Mouse (Mus musculus) forebrain, embryonic 10.5 days (tissue): ENCODE measurements around the gene Nkx1-2. TPM values are rescaled to one million over a fixed set of nuclear protein-coding genes. Genes with fewer than 3 reads are reported as not detected.

ENCODE experiments used
- DNase-seq: peaks from one replicate; pipeline ENCODE4 v3.0.0-alpha.2; 2017; ENCODE audit warnings: low spot score; ENCODE audit errors: extremely low spot score
- H3K27ac ChIP-seq: fragments of 300-500 bp; sonication (generic); 2 replicates; pipeline ENCODE4 v1.5.1; 2016; ENCODE audit warnings: mild to moderate bottlenecking
- H3K27me3 ChIP-seq: fragments of 300-500 bp; sonication (generic); 2 replicates; pipeline ENCODE4 v1.6.1; 2016; ENCODE audit warnings: mild to moderate bottlenecking; ENCODE audit not compliant: poor library complexity, severe bottlenecking
- H3K36me3 ChIP-seq: fragments of 300-500 bp; sonication (generic); replicated peaks from 2 replicates; pipeline ENCODE4 v1.6.1; 2016; ENCODE audit warnings: mild to moderate bottlenecking, moderate library complexity
- H3K4me1 ChIP-seq: fragments of 300-500 bp; sonication (generic); 2 replicates; pipeline ENCODE4 v1.6.1; 2016
- H3K4me3 ChIP-seq: fragments of 300-500 bp; sonication (generic); 2 replicates; pipeline ENCODE4 v1.5.1; 2016; ENCODE audit warnings: mild to moderate bottlenecking, moderate library complexity
- H3K9me3 ChIP-seq: fragments of 300-500 bp; sonication (generic); 2 replicates; pipeline ENCODE4 v1.6.1; 2016; ENCODE audit warnings: mild to moderate bottlenecking, moderate library complexity
- WGBS: fragments of 180-500 bp; shearing (Covaris S2); methylation state at CpG from one replicate; pipeline ENCODE4 v1.1.7; 2016; 5-methylcytosine and 5-hydroxymethylcytosine counted together
- polyA plus RNA-seq: library from polyadenylated mRNA; unstranded; fragments of >200 nt; fragmentation: Nextera tagmentation; extraction: Ambion mirVana; gene quantifications from 2 replicates; pipeline ENCODE4 v1.2.1, GENCODE M21; 2016

The Nkx1-2 gene
- polyA plus RNA-seq = 0.09 and 0.15 TPM in 2 replicates

DNA sequence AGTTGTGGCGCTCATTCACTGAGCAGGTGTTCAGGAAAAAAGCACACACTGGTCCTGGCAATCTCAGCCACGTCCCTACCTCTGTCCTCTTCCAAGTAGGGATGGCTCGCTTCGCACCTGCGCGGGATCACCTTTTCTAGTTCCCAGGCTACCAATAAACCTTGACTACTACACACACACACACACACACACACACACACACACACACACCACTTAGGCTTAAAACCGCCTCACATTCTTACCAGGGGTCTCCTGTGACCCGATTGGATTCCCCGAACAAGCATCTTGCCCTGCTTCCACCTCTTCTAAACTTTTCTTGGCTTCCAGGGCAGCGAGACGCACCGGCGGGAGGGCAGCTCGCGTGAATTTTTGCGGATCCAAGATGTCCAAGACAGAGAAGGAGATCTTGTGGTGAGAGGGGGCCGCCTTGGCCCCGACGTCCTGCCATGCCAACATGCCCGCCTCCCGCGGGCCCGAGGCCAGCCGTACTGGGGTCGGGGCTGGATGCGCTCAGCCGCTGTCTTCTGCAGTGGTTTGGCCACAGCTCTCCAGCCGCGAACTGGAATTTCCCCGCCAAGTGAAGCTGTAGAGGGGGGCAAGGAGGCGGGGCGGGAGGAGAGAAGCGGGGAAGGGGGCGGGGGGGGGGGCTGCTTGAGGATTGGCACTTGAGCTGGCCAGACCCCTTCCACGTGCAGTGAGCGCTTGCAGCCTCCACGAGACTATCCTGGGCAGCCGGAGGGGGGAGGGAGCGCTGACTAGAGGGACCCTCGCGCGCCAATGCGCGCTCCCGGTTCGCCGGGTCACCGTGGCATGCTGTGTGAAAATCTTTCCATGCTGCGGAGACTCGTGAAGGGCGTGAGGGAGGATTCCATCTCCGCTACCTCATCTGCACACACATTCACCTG, at the start of gene Nkx1-2:
Gene Nkx1-2 (minus strand): TSS at position 567 of the 905 bp plus-strand sequence.
- no peaks in the 10 kb centered on the region for H3K36me3 ChIP-seq
- peak; percentile 38 for DNase-seq
- under 1% methylated on average over 48 of the region's 52 CpGs for WGBS
- H3K9me3 ChIP-seq = no peaks in the 10 kb centered on the region
- H3K4me1 ChIP-seq = peaks cover 48% of the 10 kb centered on the region
- H3K4me3 ChIP-seq = peak within 1 kb of the TSS; percentile 56
- peaks cover 100% of the 10 kb centered on the region for H3K27me3 ChIP-seq
- H3K27ac ChIP-seq = no peak within 1 kb of the TSS

DNA sequence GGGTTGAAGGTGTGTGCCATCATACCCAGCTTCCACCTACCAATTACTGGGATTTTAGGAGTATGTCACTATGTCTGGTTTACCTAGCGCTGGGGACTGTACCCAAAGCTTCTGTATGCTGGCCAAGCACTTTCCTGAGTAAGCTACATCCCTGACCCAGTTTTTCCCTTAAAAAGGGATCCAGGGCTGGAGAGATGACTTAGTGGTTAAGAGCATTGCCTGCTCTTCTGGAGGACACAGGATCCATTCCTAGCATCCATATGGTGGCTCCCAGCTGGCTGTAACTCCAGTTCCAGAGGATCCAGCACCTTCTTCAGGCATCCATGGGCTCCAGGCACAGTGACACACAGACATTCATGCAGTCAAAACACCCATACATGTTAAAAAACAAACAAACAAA, 47.1 kb upstream of the Nkx1-2 start:
- no peak for DNase-seq
- Histone ChIP-seq H3K9me3 (no peaks in the 10 kb centered on the region), H3K27me3 (peaks cover 11% of the 10 kb centered on the region; the same call in 1 of the 2 replicates), H3K36me3 (no peaks in the 10 kb centered on the region), H3K4me1 (peaks cover 11% of the 10 kb centered on the region), H3K4me3 (no peak overlapping the region), H3K27ac (no peak overlapping the region)
- WGBS = 91% methylated on average over 1 of the region's 1 CpGs

DNA sequence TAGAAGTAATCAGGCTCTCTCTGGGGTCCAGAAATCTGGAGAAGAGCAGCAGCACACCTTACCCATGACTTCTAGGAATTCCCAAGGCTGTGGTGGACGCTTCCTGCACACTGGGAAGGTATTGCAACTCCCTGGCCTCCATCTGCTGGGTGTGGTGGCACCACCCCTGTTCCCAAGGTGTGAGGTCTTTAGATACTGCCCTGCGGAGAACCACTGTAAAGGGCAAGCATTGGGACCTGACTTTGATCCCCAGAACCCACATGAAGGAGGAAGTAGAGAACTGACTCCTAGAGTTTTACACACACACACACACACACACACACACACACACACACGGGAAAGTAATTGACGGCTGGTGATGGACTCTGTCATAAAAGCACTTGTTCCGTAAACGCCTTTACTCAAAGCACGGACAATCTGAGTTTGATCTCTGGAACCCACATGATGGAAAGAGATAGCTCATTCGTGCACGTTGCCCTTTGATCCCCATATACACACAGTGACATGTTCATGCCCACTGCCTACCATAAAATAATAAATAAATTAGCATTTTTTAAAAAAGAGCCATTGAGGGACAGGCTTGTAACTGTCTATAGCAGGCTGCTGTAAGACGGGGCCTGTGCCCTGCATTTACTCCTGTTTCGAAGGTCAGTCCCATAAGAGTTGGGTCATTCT, 45.3 kb upstream of the Nkx1-2 start:
- no peaks in the 10 kb centered on the region for H3K9me3 ChIP-seq
- 90% methylated on average over 11 of the region's 11 CpGs for WGBS
- DNase-seq = no peak

GRCm38 (mm10) chr7:132641606-132642005, 42.2 kb upstream of the Nkx1-2 start:
- H3K36me3 ChIP-seq = no peaks in the 10 kb centered on the region
- DNase-seq = no peak
- no peaks in the 10 kb centered on the region for H3K9me3 ChIP-seq
- H3K4me3 ChIP-seq = no peak overlapping the region
- H3K4me1 ChIP-seq = peaks cover 30% of the 10 kb centered on the region
- WGBS = 93% methylated on average over 1 of the region's 1 CpGs
- no peak overlapping the region for H3K27ac ChIP-seq
- peaks cover 40% of the 10 kb centered on the region for H3K27me3 ChIP-seq

More for the DNA sequence above, 45.3 kb upstream of the Nkx1-2 start:
- no peaks in the 10 kb centered on the region for H3K36me3 ChIP-seq
- no peak overlapping the region for H3K4me3 ChIP-seq
- H3K4me1 ChIP-seq = peaks cover 14% of the 10 kb centered on the region
- H3K27me3 ChIP-seq = peaks cover 17% of the 10 kb centered on the region
- H3K27ac ChIP-seq = no peak overlapping the region

DNA sequence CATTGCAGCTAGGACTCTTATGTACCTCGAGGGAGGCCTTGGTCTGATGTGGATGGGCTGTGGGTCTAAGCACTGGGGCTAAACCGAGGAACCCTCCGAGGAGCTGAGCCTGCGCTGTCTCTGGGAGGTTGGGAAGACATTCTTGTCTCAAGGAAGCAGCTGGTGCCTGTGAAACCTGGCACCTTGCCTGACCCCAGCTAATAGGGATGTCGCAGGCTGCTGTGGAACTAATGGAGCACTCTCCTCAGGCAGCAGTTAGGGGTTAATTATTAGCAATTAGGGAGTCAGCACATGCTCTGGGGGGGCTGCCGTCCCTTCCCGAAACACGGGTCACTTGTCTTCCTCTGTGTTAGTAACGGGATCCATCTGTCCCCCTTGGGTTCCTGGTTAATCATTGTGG, 41.5 kb upstream of the Nkx1-2 start:
- Histone ChIP-seq H3K9me3 (no peaks in the 10 kb centered on the region), H3K27me3 (peaks cover 47% of the 10 kb centered on the region), H3K36me3 (no peaks in the 10 kb centered on the region), H3K4me3 (no peak overlapping the region), H3K4me1 (peaks cover 30% of the 10 kb centered on the region), H3K27ac (no peak overlapping the region; the same call in 1 of the 2 replicates)
- 46% methylated on average over 9 of the region's 9 CpGs for WGBS
- DNase-seq = no peak

DNA sequence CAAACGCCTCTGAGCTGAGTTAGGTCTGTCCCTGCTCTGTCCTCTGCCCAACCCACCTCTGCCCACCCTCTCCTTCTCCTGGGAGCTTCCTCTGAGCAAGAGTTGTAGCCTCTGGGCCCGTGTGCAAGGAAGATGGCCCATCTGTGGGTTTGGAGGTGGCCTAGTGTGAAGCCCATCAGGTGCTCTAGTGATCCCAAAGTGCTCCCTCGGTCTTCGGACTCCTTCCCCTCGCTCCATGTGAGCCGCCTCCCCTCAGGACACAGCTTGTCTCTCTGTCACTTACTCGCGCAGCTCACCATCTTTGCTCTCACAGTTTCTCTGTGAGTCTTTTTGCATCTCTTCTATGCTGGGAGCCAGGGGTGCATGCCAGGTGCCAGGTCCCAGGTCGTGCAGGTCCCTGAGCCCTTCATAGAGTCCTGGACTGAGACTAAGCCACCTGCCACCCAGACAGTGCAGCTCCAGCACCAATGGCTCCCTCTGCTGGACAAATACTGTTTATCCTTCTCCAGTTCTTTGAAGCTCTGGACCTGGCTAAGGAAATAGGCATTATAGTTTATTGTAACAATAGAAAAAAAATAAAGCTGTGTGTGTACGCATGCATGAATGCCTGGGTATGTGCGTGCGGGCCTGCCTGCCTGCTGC, 39.1 kb upstream of the Nkx1-2 start:
- Histone ChIP-seq H3K4me3 (no peak overlapping the region), H3K36me3 (no peaks in the 10 kb centered on the region), H3K27me3 (peaks cover 67% of the 10 kb centered on the region), H3K4me1 (peaks cover 30% of the 10 kb centered on the region), H3K27ac (no peak overlapping the region), H3K9me3 (no peaks in the 10 kb centered on the region)
- WGBS = 61% methylated on average over 12 of the region's 12 CpGs
- no peak for DNase-seq

DNA sequence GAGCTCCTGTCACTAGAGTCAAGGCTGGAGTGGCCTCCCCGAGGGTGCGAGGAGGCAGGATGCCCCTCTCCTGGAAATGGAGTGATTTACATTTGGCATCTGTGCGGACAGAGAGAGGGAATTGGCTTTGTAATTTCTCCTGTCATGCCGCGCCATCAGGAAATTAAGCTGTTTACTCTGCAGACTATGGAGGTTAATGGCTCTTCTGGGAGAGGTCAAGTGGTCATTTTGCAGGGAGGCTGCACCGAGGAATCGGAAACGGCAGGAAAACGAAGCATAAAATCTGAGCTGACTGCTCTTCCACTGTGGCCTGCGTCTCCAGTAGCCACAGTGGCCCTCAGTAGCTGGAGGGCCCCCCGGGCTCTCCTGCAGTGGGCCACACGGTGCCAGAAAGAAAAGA, 37.9 kb upstream of the Nkx1-2 start:
- no peaks in the 10 kb centered on the region for H3K9me3 ChIP-seq
- peaks cover 35% of the 10 kb centered on the region for H3K4me1 ChIP-seq
- no peaks in the 10 kb centered on the region for H3K36me3 ChIP-seq
- DNase-seq = no peak
- H3K27me3 ChIP-seq = peaks cover 68% of the 10 kb centered on the region
- no peak overlapping the region for H3K4me3 ChIP-seq
- H3K27ac ChIP-seq = no peak overlapping the region
- 48% methylated on average over 12 of the region's 12 CpGs for WGBS

GRCm38 (mm10) chr7:132631313-132631712, 31.9 kb upstream of the Nkx1-2 start:
- WGBS = 83% methylated on average over 11 of the region's 11 CpGs
- Histone ChIP-seq H3K27ac (no peak overlapping the region), H3K9me3 (no peaks in the 10 kb centered on the region), H3K4me1 (peaks cover 12% of the 10 kb centered on the region), H3K36me3 (no peaks in the 10 kb centered on the region), H3K4me3 (no peak overlapping the region), H3K27me3 (peaks cover 37% of the 10 kb centered on the region)
- no peak for DNase-seq

- no peaks in the 10 kb centered on the region for H3K36me3 ChIP-seq
- 87% methylated on average over 3 of the region's 3 CpGs for WGBS
- peaks cover 6% of the 10 kb centered on the region; the same call in 1 of the 2 replicates for H3K4me1 ChIP-seq
- H3K4me3 ChIP-seq = no peak overlapping the region
- H3K27me3 ChIP-seq = peaks cover 10% of the 10 kb centered on the region; the same call in 1 of the 2 replicates
- no peak for DNase-seq
- no peak overlapping the region for H3K27ac ChIP-seq
- no peaks in the 10 kb centered on the region for H3K9me3 ChIP-seq
Observed at GRCm38 (mm10) chr7:132627448-132627847, 28.0 kb upstream of the Nkx1-2 start.

DNA sequence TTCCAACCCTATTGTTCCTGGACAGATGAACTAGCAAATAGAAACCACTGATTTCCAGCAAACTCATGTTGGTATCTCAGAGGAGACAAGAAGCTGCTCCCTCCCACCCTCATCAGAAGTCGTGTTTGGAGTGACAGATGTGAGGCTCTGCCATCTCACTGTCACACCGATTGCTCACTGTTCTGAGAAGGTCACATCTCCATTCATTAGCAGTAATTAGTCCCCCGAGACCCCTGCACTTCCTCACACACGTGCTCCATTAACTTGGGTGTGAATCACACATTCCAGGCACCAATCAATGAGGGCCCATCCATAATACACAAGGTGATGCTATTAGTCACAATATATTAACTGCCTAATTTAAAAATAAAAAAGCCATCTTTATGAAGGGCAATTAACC, 26.7 kb upstream of the Nkx1-2 start:
- Histone ChIP-seq H3K27ac (no peak overlapping the region), H3K36me3 (no peaks in the 10 kb centered on the region), H3K9me3 (no peaks in the 10 kb centered on the region), H3K4me3 (no peak overlapping the region), H3K27me3 (peaks cover 16% of the 10 kb centered on the region), H3K4me1 (peaks cover 6% of the 10 kb centered on the region; the same call in 1 of the 2 replicates)
- DNase-seq = no peak
- WGBS = 71% methylated on average over 4 of the region's 4 CpGs

- H3K27ac ChIP-seq = no peak overlapping the region
- WGBS = 78% methylated on average over 10 of the region's 10 CpGs
- H3K27me3 ChIP-seq = peaks cover 12% of the 10 kb centered on the region
- no peak overlapping the region for H3K4me3 ChIP-seq
- no peak for DNase-seq
- no peaks in the 10 kb centered on the region for H3K4me1 ChIP-seq
- no peaks in the 10 kb centered on the region for H3K9me3 ChIP-seq
- H3K36me3 ChIP-seq = no peaks in the 10 kb centered on the region
Observed at GRCm38 (mm10) chr7:132624161-132624560, 24.7 kb upstream of the Nkx1-2 start.

- Histone ChIP-seq H3K27ac (no peak overlapping the region), H3K36me3 (no peaks in the 10 kb centered on the region), H3K9me3 (no peaks in the 10 kb centered on the region), H3K27me3 (peaks cover 34% of the 10 kb centered on the region), H3K4me1 (peaks cover 18% of the 10 kb centered on the region), H3K4me3 (no peak overlapping the region)
- WGBS = 90% methylated on average over 15 of the region's 15 CpGs
- no peak for DNase-seq
Observed at GRCm38 (mm10) chr7:132619975-132620918, 20.8 kb upstream of the Nkx1-2 start.
